Mouse (Mus musculus): ENCODE data around the gene Csnk1g1.

Gene Csnk1g1

GRCm38 (mm10) chr9:66070151-66070550, 161.4 kb downstream of the Csnk1g1 start:
- DNase-seq, result no peak

DNA sequence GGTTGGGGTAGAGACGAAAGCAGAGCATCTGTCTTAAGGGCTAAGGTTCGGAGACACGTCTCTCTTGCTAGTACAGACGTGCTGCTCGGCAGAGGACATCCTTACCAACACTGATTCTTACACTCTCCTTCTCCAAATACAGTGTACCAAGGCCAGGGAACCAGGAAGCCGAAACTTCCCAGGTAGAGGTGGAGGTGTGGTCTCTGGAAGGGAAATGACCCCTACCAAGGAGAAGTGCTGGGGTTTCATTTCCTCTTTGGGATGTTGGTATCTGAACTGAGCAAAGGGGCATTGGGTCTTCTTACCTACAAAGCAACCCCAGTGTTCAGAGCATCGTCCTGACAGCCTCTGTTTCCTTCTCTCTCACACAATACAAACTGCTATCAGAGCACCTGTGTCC, 164.0 kb downstream of the Csnk1g1 start:
- no peak for DNase-seq

GRCm38 (mm10) chr9:66078072-66078471, 169.3 kb downstream of the Csnk1g1 start:
- no peak for DNase-seq

- no peak for DNase-seq
Observed at GRCm38 (mm10) chr9:66078493-66078892, 169.8 kb downstream of the Csnk1g1 start.

- DNase-seq, result no peak
Observed at GRCm38 (mm10) chr9:66080804-66081459, 172.2 kb downstream of the Csnk1g1 start.

GRCm38 (mm10) chr9:66081999-66082398, 173.3 kb downstream of the Csnk1g1 start:
- DNase-seq, result no peak

GRCm38 (mm10) chr9:66084171-66084570, 175.4 kb downstream of the Csnk1g1 start:
- no peak for DNase-seq

- DNase-seq, result no peak
Observed at GRCm38 (mm10) chr9:66087062-66087461, 178.3 kb downstream of the Csnk1g1 start.

GRCm38 (mm10) chr9:66088411-66088810, 179.7 kb downstream of the Csnk1g1 start:
- peak; percentile 46 for DNase-seq

DNA sequence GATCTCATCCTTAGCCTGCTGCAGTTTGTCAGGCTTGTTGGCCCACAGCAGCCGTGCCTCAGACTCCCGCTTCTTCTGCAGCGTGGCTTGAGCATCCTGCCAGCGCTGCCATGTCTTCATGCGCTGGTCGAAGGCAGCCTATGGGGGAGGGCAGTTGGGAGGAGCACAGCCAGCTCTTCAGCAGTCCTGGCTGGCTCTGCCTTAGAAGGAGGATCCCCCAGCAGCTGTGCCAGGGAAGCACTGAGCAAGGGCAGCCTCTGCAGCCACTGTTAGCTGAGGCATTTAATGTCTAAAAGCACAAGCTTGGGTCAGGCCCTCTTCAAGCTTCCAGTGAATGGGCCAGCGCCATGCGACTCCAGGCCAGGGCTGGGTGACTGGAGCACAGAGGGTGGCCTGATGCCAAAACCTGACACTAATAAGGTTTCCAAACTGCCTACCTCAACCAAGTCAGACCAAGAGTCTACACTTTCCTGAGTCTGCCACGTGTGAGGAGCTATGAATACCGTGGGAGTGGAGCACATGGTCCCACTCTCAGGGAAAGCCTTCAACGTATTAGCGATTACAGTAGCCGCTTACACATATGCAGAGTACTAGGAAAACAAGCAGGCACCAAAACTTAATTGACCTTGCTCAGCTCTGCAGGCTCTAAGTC, 182.0 kb downstream of the Csnk1g1 start:
- DNase-seq, result no peak

- DNase-seq, result no peak
Observed at GRCm38 (mm10) chr9:66091327-66092231, 182.9 kb downstream of the Csnk1g1 start.

GRCm38 (mm10) chr9:66092664-66093063, 183.9 kb downstream of the Csnk1g1 start:
- DNase-seq, result no peak

Data from right cerebral cortex, postnatal 4 days (tissue).